Mouse (Mus musculus) heart, postnatal 0 days (tissue): ENCODE results near the gene Msantd3.

Experiments used
- CTCF ChIP-seq: IDR thresholded peaks from 2 replicates; pipeline ENCODE4 v1.5.1; 2016; ENCODE audit warnings: antibody characterized with exemption, control low read depth, low read depth
- EP300 ChIP-seq: IDR thresholded peaks from 2 replicates; pipeline ENCODE4 v1.6.1; 2016; ENCODE audit warnings: antibody characterized with exemption, low read depth

DNA sequence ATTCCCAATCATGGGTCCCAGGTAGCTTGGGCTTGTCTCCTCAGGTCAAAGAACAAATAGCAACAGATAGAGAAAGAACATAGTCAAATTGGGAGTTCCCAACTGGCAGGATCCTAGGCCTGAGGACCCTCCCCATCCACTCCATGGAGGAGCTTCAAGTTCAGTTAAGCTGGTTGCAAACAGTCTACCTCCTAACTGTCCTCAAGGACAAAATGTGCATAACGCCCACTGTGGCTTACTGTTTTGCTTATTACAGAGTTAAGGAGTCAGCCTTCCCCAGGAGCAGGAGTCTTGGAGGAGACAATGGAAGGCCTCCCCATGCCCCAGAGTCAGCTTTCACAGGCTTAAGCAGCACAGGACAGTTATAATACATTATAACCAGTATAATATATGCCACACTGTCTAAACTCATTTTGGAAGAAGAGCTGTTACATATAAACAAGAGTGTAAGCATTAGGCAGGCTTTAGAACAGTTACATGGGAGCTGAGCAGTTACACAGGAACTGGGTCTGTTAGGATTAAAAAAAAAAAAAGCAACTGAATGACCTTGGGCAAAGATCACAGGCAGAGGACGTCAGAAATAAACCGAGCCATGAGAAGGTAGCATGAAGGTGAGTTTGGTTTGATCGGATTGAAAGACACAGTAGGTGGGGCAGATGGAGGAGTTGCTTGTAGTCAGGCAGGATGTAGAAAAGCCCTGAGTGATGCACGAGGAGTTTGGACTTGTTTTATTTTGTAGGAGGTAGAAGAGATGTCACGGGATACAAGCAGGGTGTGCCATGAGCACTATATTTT, 3.5 kb downstream of the Msantd3 start:
- TF ChIP-seq CTCF (no peak), EP300 (no peak)
